Mouse (Mus musculus): ENCODE results near the gene Txndc12.
A peak's percentile ranks its signal among the peaks of the same experiment; 100 is the strongest.

Gene Txndc12

DNA sequence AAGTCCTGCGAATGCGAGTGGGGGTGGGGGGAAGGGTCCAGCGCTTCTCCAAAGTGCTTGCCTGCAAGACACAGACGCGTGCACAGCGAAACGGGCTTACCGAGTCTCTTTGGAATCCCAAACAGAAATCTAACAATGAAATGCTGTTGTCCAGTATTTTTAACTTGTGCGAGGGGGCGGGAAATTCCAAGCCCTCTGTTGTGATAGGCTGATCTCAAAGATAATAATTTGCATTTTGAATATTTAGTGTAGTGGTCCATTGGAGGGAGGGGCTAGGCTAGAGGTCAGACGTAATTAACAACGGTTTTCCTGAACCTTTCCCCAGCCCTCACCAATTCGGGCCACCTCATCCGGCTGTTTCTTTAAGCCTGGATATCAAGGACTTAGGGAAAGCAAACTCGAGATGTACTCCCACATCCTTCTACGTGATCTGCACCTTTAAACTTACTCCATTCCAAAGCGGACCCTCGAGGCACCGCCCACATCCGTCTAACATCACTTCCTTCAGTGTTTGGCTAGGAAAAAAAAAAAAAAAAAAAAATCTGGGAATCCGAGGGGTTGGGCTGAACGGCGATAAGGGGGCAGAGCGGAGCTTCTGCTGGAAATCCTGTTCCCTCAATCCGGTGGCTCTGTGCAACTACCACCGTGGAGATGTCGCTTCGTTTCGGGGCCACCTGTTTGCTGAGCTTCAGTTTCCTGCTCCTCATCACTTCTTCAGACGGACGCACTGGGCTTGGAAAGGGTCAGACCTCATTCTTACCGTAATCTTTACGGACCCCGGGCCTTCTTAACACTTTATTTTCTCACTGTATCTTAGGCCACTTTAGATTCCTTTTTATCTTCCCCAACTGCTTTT is at the start of gene Txndc12:
Txndc12 (plus strand) TSS at position 487 of the 856 bp plus-strand sequence.
- peak; percentile 89 for DNase-seq

GRCm38 (mm10) chr4:108789258-108789936 is 45.0 kb upstream of the Txndc12 start:
- no peak for DNase-seq

GRCm38 (mm10) chr4:108790507-108790906 is 43.9 kb upstream of the Txndc12 start:
- no peak for DNase-seq

DNA sequence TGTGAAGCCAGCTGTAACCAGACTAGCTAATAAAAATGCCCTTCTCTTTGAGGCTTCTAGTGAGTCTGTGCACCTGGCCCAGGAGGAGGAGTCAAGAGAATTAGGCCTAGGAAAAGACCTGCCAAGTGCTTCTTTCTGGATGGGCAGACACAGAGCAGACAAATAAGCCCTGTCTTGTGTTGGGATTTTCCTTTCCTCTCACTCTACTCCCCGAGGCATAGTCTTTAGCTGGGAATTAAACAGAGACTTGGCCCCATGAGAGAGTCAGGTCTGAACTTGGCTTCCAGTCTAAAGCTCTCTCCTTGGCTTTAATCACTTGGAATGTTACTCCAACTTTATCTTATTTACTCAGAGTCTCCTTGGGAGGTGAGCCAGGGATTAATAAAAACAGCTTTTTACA is 40.5 kb upstream of the Txndc12 start:
- no peak for DNase-seq

- no peak for DNase-seq
Measured at GRCm38 (mm10) chr4:108796701-108797100, 37.7 kb upstream of the Txndc12 start.

- peak; percentile 56 for DNase-seq
Measured at GRCm38 (mm10) chr4:108798083-108798830, 36.1 kb upstream of the Txndc12 start.

DNA sequence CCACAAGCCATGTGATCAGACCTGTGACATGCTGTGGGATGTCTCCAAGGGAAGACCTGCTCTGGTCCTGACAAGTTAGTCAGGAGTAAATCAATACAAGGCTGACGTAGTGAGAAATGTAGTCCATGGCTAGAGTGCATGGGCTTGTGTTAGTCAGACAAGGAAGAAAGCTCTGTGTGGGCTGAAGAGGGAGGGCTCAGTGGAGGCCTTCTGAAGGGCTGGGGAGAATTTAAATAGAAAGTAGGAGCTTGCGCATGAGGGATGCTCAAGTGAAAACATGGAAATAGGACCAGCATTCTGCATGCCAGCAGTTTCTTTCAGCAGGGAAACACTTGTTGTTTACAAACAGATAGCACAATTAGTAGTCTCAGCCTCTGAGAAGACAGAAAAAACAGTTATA is 30.9 kb upstream of the Txndc12 start:
- no peak for DNase-seq

- DNase-seq: no peak
Measured at GRCm38 (mm10) chr4:108811142-108811541, 23.3 kb upstream of the Txndc12 start.

GRCm38 (mm10) chr4:108811550-108811949 is 22.9 kb upstream of the Txndc12 start:
- no peak for DNase-seq

- DNase-seq: no peak
Measured at GRCm38 (mm10) chr4:108825677-108826076, 8.7 kb upstream of the Txndc12 start.

DNA sequence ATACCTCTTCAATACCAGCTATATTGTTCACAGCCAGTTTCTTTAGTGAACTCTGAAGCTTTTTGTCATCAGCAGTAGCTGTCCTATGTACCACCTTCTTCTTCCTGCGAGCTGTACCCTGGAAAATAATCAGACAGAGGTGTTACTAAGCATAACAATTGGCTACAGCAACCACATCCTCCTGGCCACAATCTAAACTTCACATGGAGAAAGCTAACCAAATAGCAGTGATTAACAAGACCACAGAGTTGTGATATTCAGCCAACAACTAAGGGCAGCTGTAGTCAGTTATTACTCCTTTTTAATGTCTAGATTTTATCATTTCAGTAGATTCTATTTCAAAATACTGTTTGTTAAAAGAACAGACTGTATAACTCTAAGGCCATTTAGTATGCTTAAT is 8.3 kb upstream of the Txndc12 start:
- DNase-seq: no peak

- DNase-seq: no peak
Measured at GRCm38 (mm10) chr4:108826643-108827042, 7.8 kb upstream of the Txndc12 start.

- DNase-seq: no peak
Measured at GRCm38 (mm10) chr4:108830698-108831097, 3.7 kb upstream of the Txndc12 start.

GRCm38 (mm10) chr4:108832916-108833827 is 1.2 kb upstream of the Txndc12 start, which contains the start of gene Btf3l4:
Gene Btf3l4 (minus strand): TSS chr4:108833614.
- peak; percentile 94 for DNase-seq

DNA sequence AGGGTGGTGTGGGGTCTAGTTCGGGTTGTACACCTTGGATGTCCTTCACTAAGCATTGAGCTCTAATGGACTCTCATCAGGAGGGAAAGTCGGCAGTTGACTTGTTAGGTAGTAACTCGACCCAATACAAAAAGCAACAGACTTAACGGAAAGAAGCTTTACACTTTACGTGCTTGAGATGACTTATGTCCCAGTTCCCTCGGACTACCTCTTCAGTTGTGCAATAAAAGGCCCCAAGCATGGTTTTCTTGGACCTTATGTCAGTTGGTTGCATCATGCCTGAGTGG is 630 bp upstream of the Txndc12 start:
- DNase-seq: no peak

DNA sequence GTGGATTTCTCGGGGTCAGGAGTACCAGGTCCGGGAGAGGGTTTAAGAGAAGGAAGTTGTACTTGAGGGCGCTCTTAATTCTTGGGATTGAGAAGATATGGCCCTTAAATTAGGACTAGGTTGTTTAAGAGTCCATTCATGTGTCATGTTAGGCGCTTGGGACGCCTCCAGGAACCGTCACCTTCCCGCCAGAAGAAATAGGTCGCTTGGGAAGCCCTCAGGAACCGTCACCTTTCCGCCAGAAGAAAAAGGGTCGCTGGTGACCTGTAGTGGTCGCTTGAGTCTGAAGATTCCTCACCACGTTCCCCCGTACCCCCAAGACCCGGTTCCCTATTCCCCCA is 540 bp downstream of the Txndc12 start:
- DNase-seq: no peak

GRCm38 (mm10) chr4:108835496-108835895 is 1.1 kb downstream of the Txndc12 start:
- DNase-seq: no peak

DNA sequence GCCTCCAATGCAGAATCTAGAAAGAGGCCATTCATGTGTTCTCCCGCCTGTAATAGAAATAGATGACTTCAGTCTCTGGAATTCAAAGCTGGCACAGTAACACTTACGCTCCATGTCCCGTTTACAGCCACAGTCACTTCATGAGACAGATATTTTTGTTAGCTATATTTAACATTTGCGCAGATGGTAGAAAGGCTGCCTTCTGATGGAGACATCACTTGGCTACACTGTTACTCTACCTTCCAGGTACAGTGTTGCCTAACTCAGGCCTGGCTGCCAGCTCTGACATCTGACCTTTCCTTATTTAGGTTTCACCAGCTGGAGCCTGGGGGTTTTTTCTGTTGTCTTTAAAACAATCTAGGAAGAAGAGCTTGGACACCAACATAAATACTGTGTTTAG is 3.6 kb downstream of the Txndc12 start:
- peak; percentile 58 for DNase-seq

DNA sequence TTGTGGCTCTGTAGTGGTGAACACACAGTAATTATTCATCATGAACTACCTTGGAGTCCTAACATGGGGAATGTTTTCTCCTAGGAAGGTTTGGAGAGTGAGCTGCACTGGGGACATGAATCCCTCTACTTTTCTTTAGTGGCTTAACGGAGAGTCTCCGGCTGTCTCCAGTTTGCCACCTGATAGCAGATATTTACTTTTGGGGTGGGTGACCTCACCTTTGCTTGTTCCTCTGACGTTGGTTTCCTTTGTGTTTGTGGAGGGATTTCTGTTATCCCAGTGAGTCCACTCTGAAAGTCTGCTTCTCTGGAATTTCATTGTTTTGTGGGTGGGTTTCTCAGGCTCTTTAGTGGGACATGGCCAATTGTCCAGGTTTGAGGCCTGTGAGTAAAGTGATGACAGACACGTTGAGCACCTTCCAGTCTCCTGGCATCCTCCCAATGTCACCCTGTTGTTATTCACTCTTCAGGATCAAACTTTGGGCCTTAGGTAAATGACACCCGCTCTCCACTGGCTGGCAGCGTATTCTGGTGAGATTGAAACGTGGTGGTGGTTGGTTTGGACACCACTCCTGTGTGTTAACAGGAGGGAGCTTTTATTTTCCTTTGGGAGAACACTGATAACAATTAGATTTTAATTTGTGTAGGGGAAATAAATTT is 7.6 kb downstream of the Txndc12 start:
- DNase-seq: no peak

DNA sequence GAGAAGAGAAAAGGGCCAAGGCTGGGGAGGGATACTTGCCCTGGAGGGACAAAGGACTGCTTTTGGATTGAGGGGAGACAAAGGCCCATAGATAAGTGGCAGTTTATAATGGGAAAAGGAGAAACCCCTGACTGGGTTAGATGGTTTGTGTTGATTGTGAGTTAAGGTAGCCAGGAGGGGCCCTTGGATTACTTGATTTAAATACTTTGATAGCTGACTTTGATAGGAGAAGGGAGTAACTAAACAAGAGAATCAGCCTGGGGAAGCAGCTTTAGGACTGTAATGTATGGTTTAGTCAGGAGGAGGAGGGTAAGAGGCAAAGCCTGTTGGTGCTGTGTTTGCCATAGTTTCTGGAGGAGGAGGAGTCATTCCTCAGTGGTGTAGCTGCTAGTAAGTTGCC is 8.9 kb downstream of the Txndc12 start:
- DNase-seq: no peak

DNA sequence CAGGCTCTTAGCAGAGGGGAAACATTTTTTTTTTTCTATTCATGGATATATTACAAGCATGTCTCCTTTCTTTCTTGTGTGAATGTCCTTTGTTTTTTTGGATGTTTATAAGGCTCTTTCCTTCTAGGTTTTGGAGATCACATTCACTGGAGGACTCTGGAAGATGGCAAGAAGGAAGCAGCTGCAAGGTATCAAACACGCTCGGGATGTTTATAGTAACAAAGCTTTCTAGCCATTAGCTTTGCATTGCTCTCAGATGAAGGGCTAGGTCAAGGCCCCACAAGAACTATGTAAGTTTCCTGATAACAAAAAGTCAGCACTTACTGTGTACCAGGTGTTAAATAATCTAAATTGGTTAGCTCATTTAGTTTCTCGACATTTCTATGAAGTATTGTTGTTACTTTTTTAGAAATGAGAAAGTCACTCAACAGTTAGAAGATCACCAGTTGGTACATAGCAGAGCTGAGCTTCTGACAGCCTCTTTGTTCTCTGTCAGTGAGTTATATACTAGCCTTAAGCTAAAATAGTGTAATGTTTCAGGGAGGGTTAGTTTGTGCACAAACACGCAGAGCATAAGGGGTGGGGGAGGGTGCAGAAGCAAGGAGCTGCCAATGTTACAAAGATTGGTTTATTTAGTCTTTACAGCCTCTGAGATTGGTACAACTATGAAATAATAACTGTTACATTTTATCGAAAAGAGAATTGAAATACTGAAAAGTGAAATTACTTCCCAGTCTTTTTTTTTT is 11.6 kb downstream of the Txndc12 start:
- DNase-seq: no peak
